Mouse (Mus musculus) olfactory bulb, adult 2 months (tissue): ENCODE results near the gene Abhd2.

Experiments
- CTCF ChIP-seq: fragments of 200-500 bp; IDR thresholded peaks from 2 replicates; pipeline ENCODE4 v1.5.1; 2012; ENCODE audit warnings: low read depth, mild to moderate bottlenecking, low read length, moderate library complexity; ENCODE audit not compliant: insufficient read depth
- POLR2A ChIP-seq: fragments of 200-500 bp; IDR thresholded peaks from 2 replicates; pipeline ENCODE4 v1.6.1; 2012; ENCODE audit warnings: mild to moderate bottlenecking, low read depth, low read length, moderate library complexity; ENCODE audit not compliant: insufficient read depth

- TF ChIP-seq POLR2A (no peak), CTCF (no peak)
These were observed 874 bp upstream of the Abhd2 start for GRCm38 (mm10) chr7:79271861-79272788.
